Mouse (Mus musculus) limb, embryonic 13.5 days (tissue): ENCODE results near the gene Srsf11. TPM values are rescaled to one million over a fixed set of nuclear protein-coding genes. Genes with fewer than 3 reads are reported as not detected.
A peak's percentile ranks its signal among the peaks of the same experiment; 100 is the strongest.

ENCODE experiments used
- ATAC-seq: fragments of 200-750 bp; cut with Nextera tagmentation; 2 replicates; pipeline ENCODE4 v1.8.0; 2017; ENCODE audit warnings: low read depth, moderate number of reproducible peaks, moderate TSS enrichment; ENCODE audit not compliant: low FRiP score
- H3K27ac ChIP-seq: fragments of 300-500 bp; sonication (generic); 2 replicates; pipeline ENCODE4 v1.5.1; 2015; ENCODE audit warnings: inconsistent platforms, mild to moderate bottlenecking, moderate library complexity
- H3K27me3 ChIP-seq: fragments of 300-500 bp; sonication (generic); 2 replicates; pipeline ENCODE4 v1.6.1; 2015; ENCODE audit warnings: mild to moderate bottlenecking, inconsistent platforms
- H3K36me3 ChIP-seq: fragments of 300-500 bp; sonication (generic); 2 replicates; pipeline ENCODE4 v1.6.1; 2015; ENCODE audit warnings: inconsistent platforms, mild to moderate bottlenecking, moderate library complexity
- H3K4me1 ChIP-seq: fragments of 300-500 bp; sonication (generic); 2 replicates; pipeline ENCODE4 v1.6.1; 2015; ENCODE audit warnings: inconsistent platforms
- H3K4me2 ChIP-seq: fragments of 300-500 bp; sonication (generic); replicated peaks from 2 replicates; pipeline ENCODE4 v1.6.1; 2015; ENCODE audit warnings: inconsistent platforms, mild to moderate bottlenecking, moderate library complexity
- H3K4me3 ChIP-seq: fragments of 300-500 bp; sonication (generic); 2 replicates; pipeline ENCODE4 v1.5.1; 2015; ENCODE audit warnings: moderate library complexity, mild to moderate bottlenecking, inconsistent platforms
- H3K9ac ChIP-seq: fragments of 300-500 bp; sonication (generic); 2 replicates; pipeline ENCODE4 v1.6.1; 2015; ENCODE audit warnings: mild to moderate bottlenecking, inconsistent platforms
- H3K9me3 ChIP-seq: fragments of 300-500 bp; sonication (generic); 2 replicates; pipeline ENCODE4 v1.6.1; 2016; ENCODE audit warnings: inconsistent platforms
- WGBS: fragments of 180-500 bp; shearing (Covaris S2); methylation state at CpG from one replicate; pipeline ENCODE4 v1.1.7; 2015; 5-methylcytosine and 5-hydroxymethylcytosine counted together
- polyA plus RNA-seq: library from polyadenylated mRNA; unstranded; fragments of >200 nt; fragmentation: Nextera tagmentation; extraction: Ambion mirVana; gene quantifications from 2 replicates; pipeline ENCODE4 v1.2.1, GENCODE M21; 2015

The Srsf11 gene
- polyA plus RNA-seq, result 341 and 348 TPM in 2 replicates

DNA sequence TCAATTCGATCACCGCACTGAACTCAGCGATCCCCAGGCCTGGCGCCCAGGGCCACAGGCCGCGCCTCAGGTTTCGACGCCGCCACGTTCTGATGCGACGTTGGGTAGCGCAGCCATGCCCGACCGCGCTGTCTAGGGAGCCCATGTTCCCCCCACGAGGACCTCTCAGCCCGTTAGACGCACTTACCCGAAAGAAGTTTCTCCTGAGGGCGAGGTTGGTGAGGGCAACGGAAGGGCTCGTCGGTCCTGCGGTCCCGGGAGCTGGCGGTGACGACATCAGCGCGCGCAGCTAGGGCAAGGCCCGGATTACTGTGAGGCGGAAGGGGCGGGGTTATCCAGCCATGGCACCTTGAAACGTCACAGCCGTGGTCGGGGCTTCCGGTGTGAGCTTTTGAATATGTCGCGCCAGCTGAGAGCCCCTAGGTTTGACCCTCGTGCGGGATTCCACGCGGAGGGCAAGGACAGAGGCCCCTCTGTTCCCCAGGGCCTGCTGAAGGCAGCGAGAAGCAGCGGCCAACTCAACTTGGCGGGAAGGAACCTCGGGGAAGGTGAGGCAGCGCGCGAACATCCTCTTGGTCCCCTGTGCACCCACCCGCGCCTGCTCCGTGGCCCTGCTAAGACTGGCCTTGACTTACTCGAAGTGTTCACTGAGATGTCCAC lies at the start of gene Srsf11, which contains the start of gene Lrrc40:
Srsf11 (minus strand) TSS at position 311 of the 660 bp plus-strand sequence.
Lrrc40 (plus strand) TSS at position 334 of the 660 bp plus-strand sequence.
- peak; percentile 97 for ATAC-seq
- Histone ChIP-seq H3K27me3 (no peaks in the 10 kb centered on the region), H3K4me2 (peak within 1 kb of the TSS; percentile 78), H3K9ac (peak within 1 kb of the TSS; percentile 93), H3K36me3 (no peaks in the 10 kb centered on the region; the same call in 1 of the 2 replicates), H3K4me1 (peaks cover 32% of the 10 kb centered on the region), H3K9me3 (no peaks in the 10 kb centered on the region), H3K4me3 (peak within 1 kb of the TSS; percentile 89), H3K27ac (peak within 1 kb of the TSS; percentile 81)
- WGBS, result under 1% methylated on average over 55 of the region's 55 CpGs

DNA sequence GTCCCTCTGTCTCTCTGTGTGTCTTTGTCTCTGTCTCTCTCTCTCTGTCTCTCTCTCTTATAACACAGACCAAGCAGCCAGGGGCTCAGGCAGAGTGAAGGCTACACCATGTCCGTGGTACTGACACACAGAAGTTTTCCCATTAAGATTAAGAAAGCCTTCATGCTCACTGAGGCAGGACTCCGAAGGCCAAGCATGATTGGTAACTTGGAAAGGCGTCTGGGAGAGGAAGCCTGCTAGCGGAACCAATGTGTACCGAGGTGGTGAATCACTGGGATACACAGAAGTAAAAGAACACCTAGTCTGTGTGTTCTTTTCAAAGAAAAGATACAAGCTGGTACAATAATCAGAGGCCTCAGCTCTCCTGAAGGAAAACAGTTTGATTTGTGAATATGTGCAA lies 41.4 kb upstream of the Srsf11 start:
- Histone ChIP-seq H3K4me1 (no peaks in the 10 kb centered on the region), H3K4me3 (no peak overlapping the region), H3K27ac (no peak overlapping the region), H3K27me3 (no peaks in the 10 kb centered on the region), H3K9me3 (no peaks in the 10 kb centered on the region), H3K4me2 (no peak overlapping the region), H3K9ac (no peak overlapping the region), H3K36me3 (no peaks in the 10 kb centered on the region)
- no peak for ATAC-seq
- WGBS, result 73% methylated on average over 5 of the region's 5 CpGs

DNA sequence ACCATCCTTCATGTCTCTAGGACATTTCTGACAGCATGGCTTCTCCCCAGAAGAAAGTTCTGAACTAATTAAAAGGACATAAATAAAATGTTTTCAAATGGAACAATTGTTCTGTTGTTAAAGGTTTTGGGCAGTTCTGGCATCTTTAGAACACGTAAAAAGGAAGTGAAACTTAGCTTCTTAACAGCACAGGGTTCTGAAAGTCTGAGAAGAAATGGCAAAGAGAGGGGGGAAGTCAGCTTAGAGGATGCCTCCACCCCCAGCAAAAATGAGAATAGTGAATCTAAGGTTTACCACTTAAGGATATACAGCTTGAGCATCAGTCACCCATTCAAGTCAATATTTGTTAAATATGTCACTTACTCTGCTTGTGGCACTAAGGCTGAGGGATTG lies 40.9 kb upstream of the Srsf11 start:
- H3K4me2 ChIP-seq, result no peak overlapping the region
- 54% methylated on average over 1 of the region's 1 CpGs for WGBS
- H3K36me3 ChIP-seq, result no peaks in the 10 kb centered on the region
- no peaks in the 10 kb centered on the region for H3K4me1 ChIP-seq
- H3K9me3 ChIP-seq, result no peaks in the 10 kb centered on the region
- H3K27ac ChIP-seq, result no peak overlapping the region
- H3K27me3 ChIP-seq, result no peaks in the 10 kb centered on the region
- H3K9ac ChIP-seq, result no peak overlapping the region
- ATAC-seq, result no peak
- H3K4me3 ChIP-seq, result no peak overlapping the region

DNA sequence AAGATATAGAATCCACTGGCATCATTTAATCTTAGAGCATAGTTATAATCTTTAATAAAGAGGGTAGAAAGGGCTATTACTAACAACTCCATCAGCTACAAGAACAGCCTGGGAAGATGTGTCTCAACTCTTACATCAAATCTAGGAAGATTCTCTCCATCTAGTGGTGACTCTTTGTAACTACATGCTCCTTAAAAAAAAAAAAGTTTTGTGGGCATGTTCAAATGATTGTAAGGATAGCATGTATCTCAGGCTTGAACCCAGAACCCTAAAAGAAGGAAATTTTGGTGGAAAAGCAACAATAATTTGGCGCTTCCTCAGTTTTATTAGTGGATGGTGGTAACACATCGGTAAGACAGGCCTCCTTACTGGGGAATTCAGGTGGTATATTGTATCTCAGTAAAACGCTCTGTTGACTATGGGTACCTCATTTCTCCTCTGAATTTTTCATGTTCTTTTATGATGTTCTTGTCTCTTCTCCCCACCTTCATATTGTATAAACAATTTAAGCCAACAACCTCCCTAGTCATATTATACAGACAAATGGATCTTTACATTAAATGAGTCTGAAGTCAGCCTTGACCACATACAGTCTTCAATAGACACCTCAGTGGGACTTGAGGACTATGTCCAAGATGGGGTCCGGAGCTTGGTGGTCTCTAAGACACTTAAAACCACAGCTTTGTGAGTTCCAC lies 40.4 kb upstream of the Srsf11 start:
- ATAC-seq, result no peak
- no peaks in the 10 kb centered on the region for H3K9me3 ChIP-seq
- no peak overlapping the region for H3K27ac ChIP-seq
- no peaks in the 10 kb centered on the region for H3K4me1 ChIP-seq
- H3K27me3 ChIP-seq, result no peaks in the 10 kb centered on the region
- no peak overlapping the region for H3K9ac ChIP-seq
- H3K4me2 ChIP-seq, result no peak overlapping the region
- 45% methylated on average over 4 of the region's 4 CpGs for WGBS
- no peaks in the 10 kb centered on the region for H3K36me3 ChIP-seq
- no peak overlapping the region for H3K4me3 ChIP-seq

DNA sequence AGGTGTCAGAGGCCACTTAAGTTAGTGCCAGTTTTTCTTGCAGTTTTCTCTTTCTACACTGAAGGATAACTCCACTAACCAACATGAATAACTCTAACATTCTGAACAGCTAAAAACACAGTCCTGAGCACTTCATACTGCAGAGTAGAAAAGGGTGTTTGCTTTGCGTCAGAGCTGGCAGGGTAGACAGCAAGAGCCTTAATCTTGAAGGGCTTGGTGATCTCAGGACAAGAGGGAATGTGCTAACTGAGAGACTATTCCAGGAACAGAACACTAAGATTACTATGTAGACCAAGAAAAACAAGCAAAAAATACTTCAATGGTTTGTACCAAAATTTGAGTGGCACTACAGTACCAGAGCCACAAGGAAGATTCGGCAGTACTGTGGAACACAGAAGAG lies 38.6 kb upstream of the Srsf11 start:
- H3K27ac ChIP-seq, result no peak overlapping the region

DNA sequence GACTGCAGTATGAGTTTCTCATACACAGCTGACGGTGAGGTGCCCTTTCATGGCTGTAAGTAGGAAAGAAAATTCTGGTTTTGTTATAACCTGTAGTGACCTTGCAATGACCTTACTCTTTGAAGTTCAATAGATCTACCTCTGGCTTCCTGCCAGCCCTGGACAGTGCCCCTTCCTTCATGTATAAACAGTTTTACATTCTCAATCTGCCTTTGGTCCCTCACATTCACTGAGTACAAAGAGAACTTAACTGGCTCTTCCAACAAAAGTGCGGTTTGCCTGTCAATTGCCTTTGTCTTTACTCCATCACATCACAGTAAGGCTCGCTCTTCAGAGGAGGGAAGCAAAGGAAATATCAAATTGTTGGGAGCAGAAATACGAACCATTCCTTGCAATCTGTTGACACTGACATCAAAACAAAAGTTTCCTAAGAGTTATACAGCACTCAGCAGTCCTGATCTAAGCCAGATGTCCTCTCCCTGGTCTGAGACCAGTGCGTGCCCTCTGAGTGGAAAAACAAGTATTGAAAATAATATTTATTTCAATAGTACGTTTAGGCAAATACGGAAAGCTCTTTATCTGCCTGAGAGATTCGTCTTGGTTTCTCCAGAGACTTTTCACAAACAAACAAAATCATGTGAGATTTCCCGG lies 32.3 kb upstream of the Srsf11 start:
- no peak overlapping the region for H3K9ac ChIP-seq
- H3K27me3 ChIP-seq, result no peaks in the 10 kb centered on the region
- WGBS, result 32% methylated on average over 9 of the region's 9 CpGs
- H3K9me3 ChIP-seq, result no peaks in the 10 kb centered on the region
- peaks cover 29% of the 10 kb centered on the region; the same call in 1 of the 2 replicates for H3K36me3 ChIP-seq
- no peak overlapping the region; the same call in 1 of the 2 replicates for H3K27ac ChIP-seq
- 0 out of 2 replicates have a peak overlapping the region, but pooled peaks have one; percentile 5 for H3K4me2 ChIP-seq
- H3K4me1 ChIP-seq, result peaks cover 4% of the 10 kb centered on the region; the same call in 1 of the 2 replicates
- H3K4me3 ChIP-seq, result no peak overlapping the region
- ATAC-seq, result no peak

More for the DNA sequence above, 38.6 kb upstream of the Srsf11 start:
- no peak for ATAC-seq
- Histone ChIP-seq H3K4me1 (no peaks in the 10 kb centered on the region), H3K27me3 (no peaks in the 10 kb centered on the region), H3K4me2 (no peak overlapping the region), H3K4me3 (no peak overlapping the region), H3K36me3 (0 out of 2 replicates have a peak, but pooled peaks cover 7% of the 10 kb centered on the region), H3K9ac (no peak overlapping the region), H3K9me3 (no peaks in the 10 kb centered on the region)
- 87% methylated on average over 2 of the region's 2 CpGs for WGBS

DNA sequence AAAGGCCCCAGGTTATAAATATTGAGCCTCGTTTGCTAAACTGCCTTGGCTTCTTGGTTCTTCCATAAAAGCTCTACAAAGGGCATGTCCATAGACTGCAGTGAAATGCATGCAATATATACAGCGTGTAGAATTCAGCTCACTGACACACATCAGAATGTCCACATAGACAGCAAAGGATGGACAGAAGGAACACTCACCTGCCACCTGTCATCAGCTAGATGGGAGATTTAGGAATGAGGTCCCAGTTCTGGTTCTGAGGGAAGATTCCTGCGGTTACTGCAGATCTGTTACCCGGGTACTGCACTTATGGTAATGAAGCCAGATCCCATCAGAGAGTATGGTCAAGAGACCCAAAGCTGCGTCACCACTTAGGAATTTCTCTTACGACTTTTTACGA lies 31.5 kb upstream of the Srsf11 start:
- Histone ChIP-seq H3K27me3 (no peaks in the 10 kb centered on the region), H3K4me3 (no peak overlapping the region), H3K9me3 (no peaks in the 10 kb centered on the region), H3K36me3 (peaks cover 29% of the 10 kb centered on the region; the same call in 1 of the 2 replicates), H3K27ac (no peak overlapping the region), H3K4me1 (peaks cover 4% of the 10 kb centered on the region; the same call in 1 of the 2 replicates), H3K9ac (no peak overlapping the region), H3K4me2 (no peak overlapping the region)
- 46% methylated on average over 7 of the region's 7 CpGs for WGBS
- no peak for ATAC-seq

DNA sequence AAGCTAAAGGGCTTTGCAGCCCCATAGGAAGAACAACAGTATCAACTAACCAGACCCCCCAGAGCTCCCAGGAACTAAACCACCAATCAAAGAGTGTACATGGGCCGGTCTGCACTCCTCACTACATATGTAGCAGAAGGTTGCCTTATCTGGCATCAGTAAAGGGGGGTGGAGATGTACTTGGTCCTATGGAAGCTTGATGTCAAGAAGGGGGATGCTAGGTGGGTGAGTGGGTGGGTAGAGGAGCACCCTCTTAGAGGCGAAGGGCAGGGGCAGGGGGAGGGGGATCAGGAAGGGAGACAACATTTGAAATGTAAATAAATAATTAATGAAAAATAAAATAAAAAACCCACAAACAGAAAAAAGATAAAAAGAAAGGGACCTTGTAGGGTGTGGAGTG lies 28.8 kb upstream of the Srsf11 start:
- Histone ChIP-seq H3K27ac (no peak overlapping the region), H3K4me3 (no peak overlapping the region), H3K4me1 (peaks cover 4% of the 10 kb centered on the region; the same call in 1 of the 2 replicates), H3K27me3 (no peaks in the 10 kb centered on the region), H3K4me2 (no peak overlapping the region), H3K9me3 (no peaks in the 10 kb centered on the region), H3K9ac (no peak overlapping the region), H3K36me3 (peaks cover 30% of the 10 kb centered on the region)
- ATAC-seq, result no peak
- WGBS, result 98% methylated on average over 2 of the region's 2 CpGs

DNA sequence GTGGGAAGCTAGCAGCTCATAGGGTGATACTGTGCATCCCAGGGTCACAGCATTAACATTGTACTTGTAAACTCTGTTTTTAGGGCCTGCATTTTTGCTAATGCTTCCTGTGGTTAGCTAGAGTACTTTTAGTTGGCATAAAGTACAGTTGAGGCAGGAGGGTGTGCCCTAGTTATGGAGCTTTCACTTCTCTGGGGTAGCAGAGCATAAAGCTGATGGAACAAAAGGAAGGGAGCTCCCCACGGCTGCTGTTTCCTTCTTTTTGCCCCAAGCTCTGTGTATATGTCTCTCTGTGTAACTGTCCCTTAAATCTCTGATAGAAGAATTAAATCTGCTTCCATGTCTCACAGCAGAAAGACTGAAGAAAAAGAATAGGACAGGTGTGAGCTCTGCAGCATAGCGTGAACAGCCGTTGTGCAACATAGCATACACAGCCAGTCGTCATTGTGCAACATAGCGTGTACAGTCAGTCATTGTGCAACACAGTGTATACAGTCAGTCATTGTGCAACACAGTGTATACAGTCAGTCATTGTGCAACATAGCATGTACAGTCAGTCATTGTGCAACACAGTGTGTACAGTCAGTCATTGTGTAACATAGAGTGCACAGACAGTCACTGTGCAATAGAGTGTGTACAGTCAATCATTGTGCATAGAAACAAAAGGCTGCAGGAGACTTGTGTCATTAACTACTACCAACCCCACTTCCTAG lies 25.5 kb upstream of the Srsf11 start:
- Histone ChIP-seq H3K9ac (no peak overlapping the region), H3K27me3 (no peaks in the 10 kb centered on the region), H3K27ac (no peak overlapping the region), H3K4me1 (no peaks in the 10 kb centered on the region), H3K9me3 (no peaks in the 10 kb centered on the region), H3K36me3 (peaks cover 50% of the 10 kb centered on the region), H3K4me2 (no peak overlapping the region), H3K4me3 (no peak overlapping the region)
- WGBS, result 94% methylated on average over 5 of the region's 5 CpGs
- ATAC-seq, result no peak

DNA sequence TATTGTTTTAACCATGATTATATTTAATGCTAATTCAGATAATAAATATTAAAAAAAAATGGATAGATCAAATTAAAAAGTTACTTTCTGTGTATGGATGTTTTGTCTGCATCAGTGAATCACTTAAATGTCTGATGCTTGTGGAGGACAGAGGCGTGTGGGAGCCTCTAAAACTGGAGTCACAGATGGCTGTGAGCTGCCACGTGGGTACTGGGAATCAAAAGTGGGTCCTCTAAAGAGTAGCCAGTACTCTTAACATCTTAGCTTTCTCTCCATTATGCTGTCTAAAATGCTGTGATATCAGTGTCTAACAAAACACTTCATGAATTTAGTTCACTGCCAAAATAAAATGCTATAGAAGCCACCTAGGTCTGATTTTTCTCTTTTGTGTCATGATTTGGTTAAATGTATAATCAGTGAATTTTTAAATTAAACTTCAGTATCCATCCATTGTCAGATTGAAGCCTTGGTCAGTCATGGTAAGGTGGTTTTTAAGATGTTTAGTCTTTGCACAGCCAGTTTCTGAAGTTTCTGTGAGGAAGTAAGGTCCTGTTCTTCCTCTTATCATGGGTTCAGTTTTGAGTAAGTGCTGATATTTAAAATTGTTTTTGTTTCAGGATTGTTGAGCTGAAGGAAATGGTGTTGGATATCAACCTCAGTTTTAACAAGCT lies 24.3 kb upstream of the Srsf11 start:
- no peak overlapping the region for H3K4me2 ChIP-seq
- H3K4me1 ChIP-seq, result no peaks in the 10 kb centered on the region
- no peak for ATAC-seq
- no peak overlapping the region for H3K4me3 ChIP-seq
- H3K27ac ChIP-seq, result no peak overlapping the region
- no peak overlapping the region for H3K9ac ChIP-seq
- H3K36me3 ChIP-seq, result peaks cover 60% of the 10 kb centered on the region
- 92% methylated on average over 2 of the region's 2 CpGs for WGBS
- H3K27me3 ChIP-seq, result no peaks in the 10 kb centered on the region
- no peaks in the 10 kb centered on the region for H3K9me3 ChIP-seq

DNA sequence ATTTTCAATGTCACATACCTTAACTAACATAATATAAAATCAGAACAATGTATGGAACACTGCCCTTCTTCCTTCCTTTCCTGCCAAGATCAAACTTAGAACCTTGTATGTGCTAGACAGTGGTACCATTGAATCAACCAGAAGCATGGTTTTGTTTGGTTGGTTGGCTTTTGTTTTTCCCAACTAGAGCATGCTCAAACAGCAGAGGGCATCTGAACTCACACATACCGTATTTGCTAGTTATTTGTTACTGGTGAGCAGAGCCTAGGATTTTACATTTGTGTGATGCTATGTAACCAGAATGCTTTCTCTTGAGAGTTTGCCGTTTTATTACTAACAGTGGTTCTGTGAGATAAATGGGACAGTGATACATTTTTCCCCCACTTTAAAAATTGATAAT lies 13.1 kb upstream of the Srsf11 start:
- Histone ChIP-seq H3K27me3 (no peaks in the 10 kb centered on the region), H3K36me3 (peaks cover 23% of the 10 kb centered on the region), H3K4me3 (no peak overlapping the region), H3K9ac (no peak overlapping the region), H3K27ac (no peak overlapping the region), H3K9me3 (no peaks in the 10 kb centered on the region), H3K4me2 (no peak overlapping the region), H3K4me1 (no peaks in the 10 kb centered on the region)
- no peak for ATAC-seq
- 86% methylated on average over 2 of the region's 2 CpGs for WGBS
